Mouse (Mus musculus): ENCODE measurements at regions not wholly inside any gene's neighbourhood (a gene's known extent, or its start where the extent isn't known, plus 50 kb on each side); places are given as distances from the start of the nearest gene placed in this dataset.

DNA sequence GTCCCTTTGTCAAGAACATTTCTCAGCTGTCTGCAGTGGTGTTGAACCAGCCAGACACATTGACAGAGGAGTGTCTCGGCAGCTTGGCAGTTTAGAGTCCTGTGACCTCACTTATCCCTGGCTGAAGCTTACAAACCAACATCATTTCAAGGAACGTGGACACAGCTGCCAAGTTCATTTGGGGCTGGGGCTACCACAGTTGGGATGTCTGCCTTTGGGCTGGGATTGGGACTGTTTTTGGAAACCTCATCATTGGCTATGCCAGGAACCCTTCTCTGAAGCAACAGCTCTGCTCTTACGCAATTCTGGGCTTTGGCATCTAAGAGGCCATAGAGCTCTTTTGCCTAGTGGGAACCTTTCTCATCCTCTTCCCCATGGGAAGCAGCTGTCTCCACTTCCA is 200.4 kb downstream of the Gm15262 start:
- WGBS = 79% methylated on average over 3 of the region's 3 CpGs
- H3K9ac ChIP-seq (replicated peaks) = no peak overlapping the region
- H3K27me3 ChIP-seq (replicated peaks) = peaks cover 6% of the 10 kb centered on the region; the same call in 1 of the 2 replicates
- no peaks in the 10 kb centered on the region for H3K4me1 ChIP-seq
- no peak overlapping the region for H3K4me2 ChIP-seq
- no peaks in the 10 kb centered on the region for H3K36me3 ChIP-seq
- H3K27ac ChIP-seq (replicated peaks) = no peak overlapping the region
- ATAC-seq (ENCODE audit: low FRiP score) = no peak
- H3K4me3 ChIP-seq (replicated peaks) = no peak overlapping the region
- H3K9me3 ChIP-seq (replicated peaks) = no peaks in the 10 kb centered on the region

DNA sequence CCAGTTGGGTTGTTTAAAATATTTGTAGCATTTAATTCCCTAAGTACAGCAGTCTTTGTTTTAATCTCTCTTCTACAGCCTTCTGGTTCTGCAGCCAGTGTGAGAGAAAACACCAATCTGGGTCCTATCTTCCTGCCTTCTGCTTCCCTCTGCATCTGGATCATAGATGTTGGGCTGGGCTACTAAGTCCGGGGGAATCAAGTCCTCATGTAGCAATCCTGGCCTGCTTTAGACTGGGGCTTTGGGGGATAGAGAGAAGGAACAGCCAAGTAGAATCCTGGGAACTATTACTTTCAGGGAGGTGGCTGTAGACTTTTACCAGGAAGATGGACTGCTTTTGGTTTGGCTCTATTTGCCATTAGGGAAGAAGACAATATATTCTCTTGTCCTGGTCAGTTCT is 205.5 kb upstream of the Rai2 start:
- ATAC-seq (ENCODE audit: low FRiP score) = no peak
- WGBS = 85% methylated on average over 1 of the region's 1 CpGs
- peaks cover 14% of the 10 kb centered on the region; the same call in 1 of the 2 replicates for H3K27me3 ChIP-seq (replicated peaks)

DNA sequence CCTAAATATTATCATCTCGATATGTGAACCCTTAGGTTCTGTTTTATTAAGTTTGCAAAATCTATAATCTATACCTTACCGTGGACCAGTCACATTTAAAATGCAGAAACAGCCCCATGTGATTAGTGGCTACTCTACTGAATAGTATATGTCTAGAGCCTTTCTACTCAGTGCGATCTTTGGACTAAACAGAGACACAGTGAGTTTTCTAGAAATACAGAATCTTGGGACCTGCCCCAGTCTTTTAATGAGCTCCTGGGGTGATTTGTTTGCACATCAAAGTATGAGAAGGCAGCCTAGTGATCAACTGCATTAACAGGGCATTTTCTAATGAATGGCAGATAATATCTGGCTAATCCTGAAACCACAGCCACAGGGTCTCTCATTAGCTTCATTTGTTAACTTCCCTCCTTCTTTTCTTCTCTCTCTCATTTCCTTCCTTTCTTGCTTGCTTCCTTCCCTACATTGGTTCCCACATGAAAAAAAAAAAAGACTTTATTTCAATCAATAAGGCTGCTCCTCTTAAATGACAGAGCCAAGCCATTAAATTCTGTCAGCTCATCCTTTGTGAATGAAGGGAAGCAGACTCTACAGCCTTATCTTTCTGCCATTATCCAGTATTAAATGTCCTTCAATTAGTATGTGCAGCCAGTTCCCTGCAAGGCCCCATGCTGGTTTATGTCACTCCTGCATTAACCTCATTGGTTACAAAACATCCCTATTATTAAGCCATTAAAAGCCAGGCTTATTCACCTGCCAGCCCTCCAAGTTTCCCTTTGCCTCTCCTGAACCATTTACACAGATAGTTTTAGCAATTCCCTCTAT is 193.2 kb upstream of the Rai2 start:
- Histone ChIP-seq H3K4me2 (no peak overlapping the region), H3K36me3 (no peaks in the 10 kb centered on the region), H3K4me3 (replicated peaks) (no peak overlapping the region), H3K27ac (replicated peaks) (no peak overlapping the region), H3K9ac (replicated peaks) (no peak overlapping the region), H3K4me1 (0 out of 2 replicates have a peak, but pooled peaks cover 2% of the 10 kb centered on the region), H3K9me3 (replicated peaks) (no peaks in the 10 kb centered on the region), H3K27me3 (replicated peaks) (peaks cover 14% of the 10 kb centered on the region; the same call in 1 of the 2 replicates)
- 63% methylated on average over 3 of the region's 3 CpGs for WGBS
- peak; percentile 50; the same call in 1 of the 2 replicates for ATAC-seq (ENCODE audit: low FRiP score)

More for the DNA sequence above, 205.5 kb upstream of the Rai2 start:
- H3K4me1 ChIP-seq = no peaks in the 10 kb centered on the region
- no peaks in the 10 kb centered on the region for H3K9me3 ChIP-seq (replicated peaks)
- no peak overlapping the region for H3K27ac ChIP-seq (replicated peaks)
- H3K4me3 ChIP-seq (replicated peaks) = no peak overlapping the region
- no peak overlapping the region for H3K9ac ChIP-seq (replicated peaks)
- H3K36me3 ChIP-seq = no peaks in the 10 kb centered on the region
- no peak overlapping the region for H3K4me2 ChIP-seq

DNA sequence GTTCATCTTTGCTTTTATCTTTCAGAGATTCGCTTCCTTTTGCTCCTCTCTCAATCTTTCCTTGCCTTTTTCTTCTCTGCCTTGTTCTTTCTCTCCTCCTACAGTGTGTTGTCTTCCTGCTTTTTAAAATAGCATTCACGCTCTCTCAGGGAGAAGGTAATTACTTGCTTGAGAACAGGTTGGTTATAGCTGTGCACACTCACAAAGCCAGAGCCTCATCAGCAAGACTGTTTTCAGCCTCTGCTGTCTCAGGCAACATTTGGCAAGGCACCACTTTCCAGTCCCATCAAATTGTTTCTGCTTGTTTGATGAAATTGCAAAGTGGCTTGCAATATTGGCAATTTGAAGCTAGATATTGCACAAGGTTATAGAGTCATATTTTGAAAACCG is 192.6 kb upstream of the Rai2 start:
- Histone ChIP-seq H3K4me3 (replicated peaks) (no peak overlapping the region), H3K36me3 (no peaks in the 10 kb centered on the region), H3K4me1 (0 out of 2 replicates have a peak, but pooled peaks cover 2% of the 10 kb centered on the region), H3K9ac (replicated peaks) (no peak overlapping the region), H3K27ac (replicated peaks) (no peak overlapping the region), H3K9me3 (replicated peaks) (no peaks in the 10 kb centered on the region), H3K4me2 (no peak overlapping the region), H3K27me3 (replicated peaks) (peaks cover 14% of the 10 kb centered on the region; the same call in 1 of the 2 replicates)
- 57% methylated on average over 3 of the region's 3 CpGs for WGBS
- ATAC-seq (ENCODE audit: low FRiP score) = peak; percentile 53; the same call in 1 of the 2 replicates

DNA sequence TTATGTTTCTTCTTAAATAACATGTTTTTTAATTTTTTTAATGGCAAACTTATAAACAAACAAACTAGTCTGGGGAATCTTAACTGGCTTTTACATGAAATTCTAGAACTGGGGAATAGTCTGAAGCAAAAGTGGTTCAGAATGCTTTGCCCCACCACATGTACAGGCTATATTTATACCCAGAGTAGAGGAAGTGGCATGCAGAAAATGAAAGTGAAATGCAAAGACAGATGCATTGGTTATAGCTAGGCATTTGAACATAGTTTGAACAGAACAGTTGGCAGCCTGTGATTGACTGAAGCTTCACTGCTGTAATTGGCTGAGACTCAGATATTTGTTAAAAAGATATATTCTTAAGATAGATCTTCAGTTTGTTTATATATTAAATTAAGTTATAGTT is 179.6 kb upstream of the Rai2 start:
- Histone ChIP-seq H3K27ac (replicated peaks) (no peak overlapping the region), H3K4me3 (replicated peaks) (no peak overlapping the region)
- ATAC-seq (ENCODE audit: low FRiP score) = no peak

DNA sequence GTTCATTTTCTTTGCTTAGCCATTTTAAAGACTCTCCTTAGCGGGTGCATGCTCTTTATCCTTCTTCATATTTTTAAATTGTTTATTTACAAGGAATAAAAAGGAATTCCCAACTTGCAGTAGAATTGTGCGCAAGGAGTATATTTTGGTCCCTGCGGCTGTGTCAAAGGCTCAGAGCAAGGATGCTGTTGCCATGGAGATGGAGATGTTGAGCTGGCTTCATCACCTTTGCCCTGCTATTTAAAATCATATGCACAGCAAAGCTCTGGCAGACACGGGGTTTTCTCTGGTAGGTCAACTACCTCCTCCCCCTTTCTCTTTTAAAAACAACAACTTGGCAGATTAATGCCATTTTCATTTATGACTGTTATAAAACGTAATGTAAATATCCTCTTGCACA is 160.0 kb upstream of the Rai2 start:
- H3K27me3 ChIP-seq (replicated peaks) = 0 out of 2 replicates have a peak, but pooled peaks cover 3% of the 10 kb centered on the region
- no peak overlapping the region for H3K9ac ChIP-seq (replicated peaks)
- no peak overlapping the region for H3K4me2 ChIP-seq
- ATAC-seq (ENCODE audit: low FRiP score) = no peak
- H3K4me1 ChIP-seq = no peaks in the 10 kb centered on the region
- 36% methylated on average over 5 of the region's 5 CpGs for WGBS
- no peak overlapping the region for H3K4me3 ChIP-seq (replicated peaks)
- no peaks in the 10 kb centered on the region for H3K9me3 ChIP-seq (replicated peaks)
- no peak overlapping the region for H3K27ac ChIP-seq (replicated peaks)
- no peaks in the 10 kb centered on the region for H3K36me3 ChIP-seq

More for the DNA sequence above, 179.6 kb upstream of the Rai2 start:
- no peak overlapping the region for H3K9ac ChIP-seq (replicated peaks)
- H3K4me2 ChIP-seq = no peak overlapping the region
- H3K9me3 ChIP-seq (replicated peaks) = no peaks in the 10 kb centered on the region
- no peaks in the 10 kb centered on the region for H3K36me3 ChIP-seq
- H3K27me3 ChIP-seq (replicated peaks) = peaks cover 4% of the 10 kb centered on the region; the same call in 1 of the 2 replicates
- H3K4me1 ChIP-seq = no peaks in the 10 kb centered on the region

DNA sequence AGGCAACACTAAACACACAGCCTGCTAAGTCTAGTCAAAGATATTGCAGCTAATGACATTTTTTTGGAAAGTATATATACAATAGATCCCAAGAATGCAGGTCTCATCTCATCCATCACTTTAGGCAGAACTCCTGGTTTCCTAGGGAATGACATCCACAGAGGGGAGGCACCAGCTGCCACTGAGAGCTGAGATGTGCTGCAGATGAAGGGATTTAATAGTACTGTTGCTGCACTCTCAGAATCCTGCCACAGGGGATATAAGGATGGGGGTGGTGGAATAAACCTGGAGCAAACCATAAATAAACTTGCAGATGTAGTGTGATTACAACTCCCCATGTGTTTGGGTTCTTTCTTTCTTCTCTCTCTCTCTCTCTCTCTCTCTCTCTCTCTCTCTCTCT is 158.4 kb upstream of the Rai2 start:
- Histone ChIP-seq H3K9me3 (replicated peaks) (no peaks in the 10 kb centered on the region), H3K4me1 (no peaks in the 10 kb centered on the region), H3K27ac (replicated peaks) (no peak overlapping the region), H3K27me3 (replicated peaks) (0 out of 2 replicates have a peak, but pooled peaks cover 3% of the 10 kb centered on the region), H3K36me3 (no peaks in the 10 kb centered on the region), H3K9ac (replicated peaks) (no peak overlapping the region), H3K4me3 (replicated peaks) (no peak overlapping the region), H3K4me2 (no peak overlapping the region)
- no peak for ATAC-seq (ENCODE audit: low FRiP score)

DNA sequence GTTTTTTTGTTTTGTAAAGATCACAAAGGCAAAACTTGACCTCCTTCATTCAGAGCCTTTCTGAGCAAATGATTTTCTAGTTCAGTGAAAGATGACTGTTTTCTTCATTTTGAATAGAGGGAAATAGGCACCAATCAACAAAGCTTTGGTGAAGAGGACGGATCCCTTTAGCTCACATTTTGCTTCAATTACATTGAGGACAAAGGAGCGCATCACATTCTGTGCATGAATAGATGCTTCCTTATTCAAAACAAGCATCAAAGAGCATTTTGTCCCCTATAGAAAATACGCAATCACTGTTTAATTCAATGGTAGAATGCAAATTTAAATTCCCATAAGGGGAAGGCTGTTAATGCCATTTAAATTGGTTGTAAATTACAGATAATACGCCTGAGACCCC is 150.4 kb upstream of the Rai2 start:
- WGBS = 34% methylated on average over 4 of the region's 4 CpGs
- Histone ChIP-seq H3K9ac (replicated peaks) (no peak overlapping the region), H3K9me3 (replicated peaks) (no peaks in the 10 kb centered on the region), H3K36me3 (no peaks in the 10 kb centered on the region), H3K27me3 (replicated peaks) (peaks cover 23% of the 10 kb centered on the region; the same call in 1 of the 2 replicates), H3K4me2 (no peak overlapping the region), H3K4me1 (no peaks in the 10 kb centered on the region), H3K27ac (replicated peaks) (no peak overlapping the region), H3K4me3 (replicated peaks) (no peak overlapping the region)
- ATAC-seq (ENCODE audit: low FRiP score) = no peak

DNA sequence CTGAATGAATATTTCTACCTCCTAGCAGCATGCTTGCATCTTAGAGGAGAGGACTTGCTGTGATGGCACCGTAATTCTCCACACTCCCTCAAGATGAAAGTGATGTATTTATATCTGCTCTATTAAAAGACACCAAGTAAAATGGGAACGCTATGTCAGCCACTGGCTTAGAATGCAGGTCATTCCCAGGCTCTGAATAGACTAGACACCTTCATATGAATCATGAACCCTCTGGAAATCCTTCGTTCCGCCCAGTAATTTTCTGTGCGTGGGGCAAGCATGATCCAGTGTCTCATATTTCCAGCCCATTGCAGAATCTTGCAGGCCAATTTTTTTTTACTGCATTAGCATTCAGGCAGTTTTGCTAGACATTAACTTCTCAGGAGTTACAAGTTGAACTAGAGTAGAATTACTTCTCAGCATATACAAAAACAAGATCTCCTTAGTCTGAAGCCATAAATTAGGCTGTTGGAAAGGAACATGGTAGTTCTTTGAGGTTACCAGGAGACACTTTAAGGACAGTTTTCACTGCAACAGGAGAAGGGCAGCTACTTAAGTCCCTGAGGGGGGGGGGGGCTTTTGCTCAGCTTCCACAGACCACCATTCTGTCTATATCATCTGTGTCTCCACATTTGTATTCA is 134.7 kb upstream of the Rai2 start:
- H3K36me3 ChIP-seq = no peaks in the 10 kb centered on the region
- no peak overlapping the region for H3K4me3 ChIP-seq (replicated peaks)
- ATAC-seq (ENCODE audit: low FRiP score) = no peak
- H3K9me3 ChIP-seq (replicated peaks) = no peaks in the 10 kb centered on the region
- H3K4me2 ChIP-seq = no peak overlapping the region
- H3K4me1 ChIP-seq = no peaks in the 10 kb centered on the region
- no peak overlapping the region for H3K9ac ChIP-seq (replicated peaks)
- no peak overlapping the region for H3K27ac ChIP-seq (replicated peaks)
- peaks cover 27% of the 10 kb centered on the region; the same call in 1 of the 2 replicates for H3K27me3 ChIP-seq (replicated peaks)
- 54% methylated on average over 5 of the region's 5 CpGs for WGBS

DNA sequence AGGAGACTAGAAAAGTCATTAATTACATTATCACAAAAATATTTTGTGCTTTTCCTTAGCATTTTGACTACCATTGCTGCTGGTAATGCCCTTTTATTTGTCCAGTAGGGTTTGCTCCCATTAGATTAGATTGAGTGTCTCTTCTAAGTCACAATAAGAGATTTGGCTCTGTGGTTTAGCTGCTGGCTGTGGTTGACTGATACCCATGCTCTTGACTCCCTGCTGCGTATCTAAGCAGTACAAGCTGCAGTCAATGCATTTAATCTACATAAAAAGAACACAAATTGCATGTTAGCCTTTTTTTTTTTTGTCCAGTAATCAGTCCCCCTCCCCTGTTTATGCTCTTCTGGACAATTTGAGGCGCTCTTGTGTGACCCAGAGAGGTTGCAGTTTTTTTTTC is 133.0 kb upstream of the Rai2 start:
- Histone ChIP-seq H3K4me3 (replicated peaks) (no peak overlapping the region), H3K9me3 (replicated peaks) (no peaks in the 10 kb centered on the region), H3K4me2 (no peak overlapping the region), H3K27ac (replicated peaks) (no peak overlapping the region), H3K4me1 (no peaks in the 10 kb centered on the region), H3K36me3 (no peaks in the 10 kb centered on the region), H3K9ac (replicated peaks) (no peak overlapping the region), H3K27me3 (replicated peaks) (peaks cover 18% of the 10 kb centered on the region; the same call in 1 of the 2 replicates)
- WGBS = 48% methylated on average over 2 of the region's 2 CpGs
- ATAC-seq (ENCODE audit: low FRiP score) = no peak

DNA sequence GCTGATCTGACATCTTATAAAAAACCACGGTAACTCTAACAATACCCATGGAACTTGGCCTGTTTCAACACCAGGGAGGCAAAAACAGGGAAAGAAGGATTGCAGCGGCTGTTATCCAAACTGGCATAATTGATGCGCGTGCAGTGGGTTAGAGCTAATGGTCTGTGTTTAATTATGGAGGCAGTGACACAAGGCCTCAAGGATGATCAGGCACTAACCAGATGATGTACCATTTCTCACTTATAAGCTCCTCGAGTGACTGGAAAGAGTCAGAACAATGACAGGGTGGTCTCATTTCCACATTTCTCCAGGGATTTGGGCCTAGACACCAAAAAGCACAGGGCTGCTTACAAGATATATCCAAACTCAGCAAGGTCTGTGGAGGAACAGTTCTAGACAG is 83.0 kb upstream of the Rai2 start:
- no peaks in the 10 kb centered on the region for H3K36me3 ChIP-seq
- no peak overlapping the region for H3K9ac ChIP-seq (replicated peaks)
- no peak overlapping the region for H3K4me3 ChIP-seq (replicated peaks)
- H3K27ac ChIP-seq (replicated peaks) = no peak overlapping the region
- peak; percentile 47; the same call in 1 of the 2 replicates for ATAC-seq (ENCODE audit: low FRiP score)
- 46% methylated on average over 5 of the region's 5 CpGs for WGBS
- H3K4me2 ChIP-seq = no peak overlapping the region
- peaks cover 6% of the 10 kb centered on the region; the same call in 1 of the 2 replicates for H3K27me3 ChIP-seq (replicated peaks)
- no peaks in the 10 kb centered on the region for H3K9me3 ChIP-seq (replicated peaks)
- H3K4me1 ChIP-seq = 0 out of 2 replicates have a peak, but pooled peaks cover 2% of the 10 kb centered on the region

DNA sequence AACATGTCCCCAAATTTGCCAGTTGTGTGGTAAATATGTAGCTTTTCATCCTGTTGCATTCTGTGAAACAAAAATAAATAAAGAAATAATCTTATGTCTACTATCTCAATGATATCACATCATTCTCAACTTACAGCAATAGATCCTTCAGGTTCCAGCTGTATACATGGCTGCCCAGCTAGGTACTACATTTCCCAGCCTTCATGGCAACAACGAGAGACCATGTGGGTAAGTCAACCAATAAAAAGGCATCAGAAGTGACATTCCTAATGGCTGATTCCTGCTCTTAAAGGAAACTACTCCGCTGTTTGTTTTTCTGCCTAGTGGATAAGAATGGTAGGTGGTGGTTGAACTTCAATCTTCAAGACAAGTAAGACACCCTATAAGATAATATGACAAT is 82.5 kb upstream of the Rai2 start:
- Histone ChIP-seq H3K4me2 (no peak overlapping the region), H3K36me3 (no peaks in the 10 kb centered on the region), H3K27ac (replicated peaks) (no peak overlapping the region), H3K27me3 (replicated peaks) (peaks cover 6% of the 10 kb centered on the region; the same call in 1 of the 2 replicates), H3K4me1 (0 out of 2 replicates have a peak, but pooled peaks cover 2% of the 10 kb centered on the region), H3K9ac (replicated peaks) (no peak overlapping the region), H3K9me3 (replicated peaks) (no peaks in the 10 kb centered on the region), H3K4me3 (replicated peaks) (no peak overlapping the region)
- ATAC-seq (ENCODE audit: low FRiP score) = peak; percentile 89
- 80% methylated on average over 2 of the region's 2 CpGs for WGBS
